Mouse (Mus musculus): ENCODE measurements around the gene Ccne1.

DNA sequence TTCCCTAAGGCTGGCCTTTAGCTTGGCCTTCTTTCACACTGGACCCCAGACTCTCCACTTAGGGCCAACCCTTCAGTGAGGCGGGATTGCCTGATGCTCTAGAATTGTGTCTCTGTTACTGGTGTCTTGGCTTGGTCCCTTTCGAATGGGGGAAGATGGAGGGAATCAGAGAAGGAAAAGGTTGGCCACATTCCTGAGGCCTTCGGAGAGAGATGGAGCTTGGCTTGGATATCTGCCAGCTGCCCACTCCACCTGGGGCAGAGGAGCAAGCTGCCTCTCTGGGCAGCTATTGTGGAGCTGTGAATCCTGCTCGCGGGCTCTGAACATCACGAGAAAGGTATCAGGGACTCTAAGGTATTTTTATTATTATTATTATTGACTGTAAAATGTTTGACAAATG lies 22.2 kb upstream of the Ccne1 start:
- TF ChIP-seq CTCF (IDR thresholded peaks at IDR 0.05; ENCODE audit: low read depth) (no peak), EP300 (IDR thresholded peaks at IDR 0.05; ENCODE audit: low read depth) (no peak)

Measured in heart, postnatal 0 days (tissue).